Comparison of ENCODE assay signal across 27 mouse cellular contexts in the genomic region with DNA sequence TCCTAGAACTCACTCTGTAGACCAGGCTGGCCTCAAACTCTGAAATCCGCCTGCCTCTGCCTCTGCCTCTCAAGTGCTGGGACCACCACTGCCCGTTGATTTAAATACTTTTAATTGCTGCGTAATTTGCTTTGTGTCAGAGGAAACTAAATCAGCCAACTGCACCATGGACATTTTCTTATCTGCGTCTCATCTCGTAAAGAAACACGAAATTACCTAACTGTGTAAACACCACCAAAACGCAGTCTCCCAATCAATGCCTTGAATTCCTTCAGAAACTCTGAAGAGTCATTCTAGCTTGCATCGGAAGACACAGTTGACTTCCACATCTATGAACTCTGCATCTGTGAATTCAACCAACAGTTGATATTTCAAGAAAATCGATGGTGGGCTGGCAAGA.
"Had no signal": no experiment of that assay in that cellular context is flagged by ENCODE, and none has a peak within 500 bp of the region (broad histone marks: within the 10 kb centered on the region; RNA-seq: fewer than 3 reads in every experiment).

No protein-coding gene starts in this region.

- H3K4me3 ChIP-seq: embryonic facial prominence, embryonic 10.5 days; embryonic facial prominence, embryonic 12.5 days; embryonic facial prominence, embryonic 13.5 days; embryonic facial prominence, embryonic 15.5 days; erythroblast, embryonic 14.5 days; forebrain, embryonic 10.5 days; forebrain, embryonic 12.5 days; forebrain, embryonic 13.5 days; forebrain, embryonic 15.5 days; gastrocnemius, adult 2 months; heart, adult 2 months had no signal

- H3K4me2 ChIP-seq: embryonic facial prominence, embryonic 12.5 days; embryonic facial prominence, embryonic 13.5 days; embryonic facial prominence, embryonic 15.5 days; forebrain, embryonic 12.5 days; forebrain, embryonic 13.5 days; forebrain, embryonic 15.5 days had no signal

- DNase-seq: cerebellum, adult 8-10 months; cerebellum, adult 9-10 months; cerebellum, adult 9-11 months; cerebellum, postnatal 10 days; cerebellum, postnatal 14 days; cerebellum, postnatal 25 days; cerebellum, postnatal 36 days; embryo, embryonic 11 days; forebrain, postnatal 0 days; gastrocnemius, adult 2 months; gastrocnemius, postnatal 10 days; gastrocnemius, postnatal 14 days; gastrocnemius, postnatal 25 days; gastrocnemius, postnatal 36 days; heart, adult 18-20 months; heart, adult 2 months had no signal

- H3K9me3 ChIP-seq: embryonic facial prominence, embryonic 10.5 days; embryonic facial prominence, embryonic 12.5 days; embryonic facial prominence, embryonic 13.5 days; embryonic facial prominence, embryonic 15.5 days; forebrain, embryonic 10.5 days; forebrain, embryonic 12.5 days; forebrain, embryonic 13.5 days; forebrain, embryonic 15.5 days had no signal

- H3K27me3 ChIP-seq: embryonic facial prominence, embryonic 12.5 days; embryonic facial prominence, embryonic 13.5 days; embryonic facial prominence, embryonic 15.5 days; forebrain, embryonic 12.5 days; forebrain, embryonic 13.5 days; forebrain, embryonic 15.5 days had no signal

- ATAC-seq: forebrain, embryonic 13.5 days; forebrain, embryonic 14.5 days; forebrain, embryonic 15.5 days; forebrain, embryonic 16.5 days; forebrain, postnatal 0 days had no signal

- H3K27ac ChIP-seq: embryonic facial prominence, embryonic 10.5 days; embryonic facial prominence, embryonic 12.5 days; embryonic facial prominence, embryonic 13.5 days; embryonic facial prominence, embryonic 15.5 days; forebrain, embryonic 10.5 days; forebrain, embryonic 12.5 days; forebrain, embryonic 13.5 days; forebrain, embryonic 15.5 days; gastrocnemius, adult 2 months; heart, adult 2 months had no signal

- H3K9ac ChIP-seq: embryonic facial prominence, embryonic 12.5 days; embryonic facial prominence, embryonic 13.5 days; embryonic facial prominence, embryonic 15.5 days; forebrain, embryonic 12.5 days; forebrain, embryonic 13.5 days; forebrain, embryonic 15.5 days; forebrain, postnatal 0 days had no signal
